Mouse (Mus musculus): ENCODE measurements around the gene Klhl29.

DNA sequence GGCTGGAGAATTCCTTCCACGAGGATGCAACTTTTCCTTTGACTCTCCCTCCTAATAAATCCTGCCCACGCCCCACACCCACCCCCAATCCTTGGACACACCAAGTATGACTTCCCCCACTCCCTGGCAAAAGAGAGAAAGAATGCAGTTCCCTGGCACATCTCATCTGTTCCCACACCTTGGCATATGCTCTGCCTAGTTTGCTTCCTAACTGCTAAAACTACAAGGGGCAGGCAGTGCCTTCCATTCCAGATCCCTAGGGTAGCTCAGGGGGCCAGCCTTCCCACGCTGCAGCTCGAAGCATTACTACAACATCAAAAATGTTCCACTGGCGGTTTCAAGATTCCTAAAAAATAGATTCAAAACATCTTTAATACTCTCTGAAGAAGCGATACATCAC lies 212.8 kb downstream of the Klhl29 start:
- TF ChIP-seq REST (IDR thresholded peaks at IDR 0.05; ENCODE audit: insufficient read depth, insufficient read length), result no peak
- no peak for TF ChIP-seq POLR2A (IDR thresholded peaks at IDR 0.05; ENCODE audit: insufficient read length, low read depth)
- TF ChIP-seq USF1 (IDR thresholded peaks at IDR 0.05; ENCODE audit: low read depth), result no peak

Data from myocyte (in vitro differentiated cells).